Mouse (Mus musculus): ENCODE measurements around the gene Ece1. TPM values are rescaled to one million over a fixed set of nuclear protein-coding genes. Genes with fewer than 3 reads are reported as not detected.

Ece1 gene
- polyA plus RNA-seq, 1 experiment from 2014 or later: 74.6 TPM

GRCm38 (mm10) chr4:137904956-137905551, 43.0 kb downstream of the Ece1 start:
- H3K4me1 ChIP-seq: peaks cover 46% of the 10 kb centered on the region
- WGBS: 66% methylated on average over 13 of the region's 13 CpGs
- H3K27me3 ChIP-seq: no peaks in the 10 kb centered on the region
- ATAC-seq (ENCODE audit: insufficient number of reproducible peaks, low FRiP score, low TSS enrichment, low read depth): no peak
- H3K36me3 ChIP-seq: no peaks in the 10 kb centered on the region
- H3K9ac ChIP-seq: no peak overlapping the region
- no peak overlapping the region for H3K4me2 ChIP-seq (replicated peaks)
- H3K27ac ChIP-seq (replicated peaks): no peak overlapping the region
- H3K4me3 ChIP-seq (replicated peaks): no peak overlapping the region
- no peaks in the 10 kb centered on the region for H3K9me3 ChIP-seq (replicated peaks)

- Histone ChIP-seq H3K36me3 (no peaks in the 10 kb centered on the region), H3K9me3 (replicated peaks) (no peaks in the 10 kb centered on the region), H3K4me1 (peaks cover 34% of the 10 kb centered on the region), H3K27me3 (no peaks in the 10 kb centered on the region), H3K4me2 (replicated peaks) (no peak overlapping the region), H3K27ac (replicated peaks) (peak overlapping the region; percentile 76), H3K9ac (no peak overlapping the region), H3K4me3 (replicated peaks) (no peak overlapping the region)
- peak; percentile 49 for ATAC-seq (ENCODE audit: insufficient number of reproducible peaks, low FRiP score, low TSS enrichment, low read depth)
- WGBS: 26% methylated on average over 13 of the region's 13 CpGs
Observed at GRCm38 (mm10) chr4:137907979-137908378, 45.9 kb downstream of the Ece1 start.

- H3K9ac ChIP-seq: no peak overlapping the region
- peaks cover 35% of the 10 kb centered on the region for H3K4me1 ChIP-seq
- no peak overlapping the region for H3K4me3 ChIP-seq (replicated peaks)
- no peaks in the 10 kb centered on the region for H3K9me3 ChIP-seq (replicated peaks)
- peak overlapping the region; percentile 76 for H3K27ac ChIP-seq (replicated peaks)
- 57% methylated on average over 7 of the region's 7 CpGs for WGBS
- no peak overlapping the region for H3K4me2 ChIP-seq (replicated peaks)
- H3K27me3 ChIP-seq: no peaks in the 10 kb centered on the region
- H3K36me3 ChIP-seq: no peaks in the 10 kb centered on the region
- no peak for ATAC-seq (ENCODE audit: insufficient number of reproducible peaks, low FRiP score, low TSS enrichment, low read depth)
Observed at GRCm38 (mm10) chr4:137908489-137908888, 46.5 kb downstream of the Ece1 start.

- peak overlapping the region; percentile 76 for H3K27ac ChIP-seq (replicated peaks)
- 74% methylated on average over 4 of the region's 4 CpGs for WGBS
- ATAC-seq (ENCODE audit: insufficient number of reproducible peaks, low FRiP score, low TSS enrichment, low read depth): no peak
Observed at GRCm38 (mm10) chr4:137908915-137909314, 46.9 kb downstream of the Ece1 start.

GRCm38 (mm10) chr4:137909471-137909870, 47.4 kb downstream of the Ece1 start:
- no peak for ATAC-seq (ENCODE audit: insufficient number of reproducible peaks, low FRiP score, low TSS enrichment, low read depth)
- Histone ChIP-seq H3K4me2 (replicated peaks) (no peak overlapping the region), H3K27ac (replicated peaks) (0 out of 2 replicates have a peak overlapping the region, but pooled peaks have one; percentile 76), H3K4me3 (replicated peaks) (no peak overlapping the region), H3K4me1 (peaks cover 40% of the 10 kb centered on the region), H3K9me3 (replicated peaks) (no peaks in the 10 kb centered on the region), H3K36me3 (no peaks in the 10 kb centered on the region), H3K9ac (no peak overlapping the region), H3K27me3 (no peaks in the 10 kb centered on the region)
- WGBS: 40% methylated on average over 4 of the region's 4 CpGs

More at GRCm38 (mm10) chr4:137908915-137909314, 46.9 kb downstream of the Ece1 start:
- Histone ChIP-seq H3K27me3 (no peaks in the 10 kb centered on the region), H3K4me3 (replicated peaks) (no peak overlapping the region), H3K36me3 (no peaks in the 10 kb centered on the region), H3K9me3 (replicated peaks) (no peaks in the 10 kb centered on the region), H3K4me2 (replicated peaks) (no peak overlapping the region), H3K4me1 (peaks cover 35% of the 10 kb centered on the region), H3K9ac (no peak overlapping the region)

GRCm38 (mm10) chr4:137910382-137911009, 48.5 kb downstream of the Ece1 start:
- no peak overlapping the region for H3K4me3 ChIP-seq (replicated peaks)
- ATAC-seq (ENCODE audit: insufficient number of reproducible peaks, low FRiP score, low TSS enrichment, low read depth): no peak
- no peak overlapping the region for H3K9ac ChIP-seq
- no peak overlapping the region for H3K27ac ChIP-seq (replicated peaks)
- H3K9me3 ChIP-seq (replicated peaks): no peaks in the 10 kb centered on the region
- WGBS: 91% methylated on average over 5 of the region's 5 CpGs
- H3K36me3 ChIP-seq: 0 out of 2 replicates have a peak, but pooled peaks cover 2% of the 10 kb centered on the region
- H3K27me3 ChIP-seq: no peaks in the 10 kb centered on the region
- H3K4me1 ChIP-seq: peaks cover 48% of the 10 kb centered on the region
- H3K4me2 ChIP-seq (replicated peaks): no peak overlapping the region

GRCm38 (mm10) chr4:137911657-137912056, 49.6 kb downstream of the Ece1 start:
- Histone ChIP-seq H3K4me2 (replicated peaks) (no peak overlapping the region), H3K9ac (no peak overlapping the region), H3K4me1 (peaks cover 51% of the 10 kb centered on the region), H3K36me3 (0 out of 2 replicates have a peak, but pooled peaks cover 2% of the 10 kb centered on the region), H3K27me3 (no peaks in the 10 kb centered on the region), H3K4me3 (replicated peaks) (no peak overlapping the region), H3K27ac (replicated peaks) (no peak overlapping the region), H3K9me3 (replicated peaks) (no peaks in the 10 kb centered on the region)
- ATAC-seq (ENCODE audit: insufficient number of reproducible peaks, low FRiP score, low TSS enrichment, low read depth): no peak
- 86% methylated on average over 8 of the region's 8 CpGs for WGBS

GRCm38 (mm10) chr4:137912768-137913305, 50.8 kb downstream of the Ece1 start:
- no peak for ATAC-seq (ENCODE audit: insufficient number of reproducible peaks, low FRiP score, low TSS enrichment, low read depth)
- 45% methylated on average over 13 of the region's 13 CpGs for WGBS

GRCm38 (mm10) chr4:137913321-137914057, 51.5 kb downstream of the Ece1 start:
- Histone ChIP-seq H3K4me2 (replicated peaks) (peak overlapping the region; percentile 97), H3K4me3 (replicated peaks) (peak overlapping the region; percentile 56), H3K9me3 (replicated peaks) (no peaks in the 10 kb centered on the region), H3K27me3 (no peaks in the 10 kb centered on the region), H3K9ac (peak overlapping the region; percentile 51), H3K36me3 (0 out of 2 replicates have a peak, but pooled peaks cover 2% of the 10 kb centered on the region), H3K4me1 (peaks cover 57% of the 10 kb centered on the region), H3K27ac (replicated peaks) (peak overlapping the region; percentile 58)
- ATAC-seq (ENCODE audit: insufficient number of reproducible peaks, low FRiP score, low TSS enrichment, low read depth): peak; percentile 78
- 1% methylated on average over 53 of the region's 54 CpGs for WGBS

More at GRCm38 (mm10) chr4:137912768-137913305, 50.8 kb downstream of the Ece1 start:
- Histone ChIP-seq H3K4me1 (peaks cover 57% of the 10 kb centered on the region), H3K27ac (replicated peaks) (peak overlapping the region; percentile 58), H3K27me3 (no peaks in the 10 kb centered on the region), H3K4me2 (replicated peaks) (peak overlapping the region; percentile 97), H3K4me3 (replicated peaks) (peak overlapping the region; percentile 56), H3K36me3 (0 out of 2 replicates have a peak, but pooled peaks cover 2% of the 10 kb centered on the region), H3K9me3 (replicated peaks) (no peaks in the 10 kb centered on the region), H3K9ac (peak overlapping the region; percentile 51; the same call in 1 of the 2 replicates)

- peak; percentile 46 for ATAC-seq (ENCODE audit: insufficient number of reproducible peaks, low FRiP score, low TSS enrichment, low read depth)
- Histone ChIP-seq H3K9ac (no peak overlapping the region), H3K4me2 (replicated peaks) (peak overlapping the region; percentile 1; the same call in 1 of the 2 replicates)
Observed at GRCm38 (mm10) chr4:137917591-137917990, 55.6 kb downstream of the Ece1 start.

GRCm38 (mm10) chr4:137918559-137918958, 56.5 kb downstream of the Ece1 start:
- Histone ChIP-seq H3K27ac (replicated peaks) (peak overlapping the region; percentile 63), H3K9me3 (replicated peaks) (no peaks in the 10 kb centered on the region), H3K4me3 (replicated peaks) (no peak overlapping the region), H3K4me2 (replicated peaks) (no peak overlapping the region), H3K4me1 (peaks cover 69% of the 10 kb centered on the region), H3K27me3 (no peaks in the 10 kb centered on the region), H3K9ac (no peak overlapping the region), H3K36me3 (peaks cover 8% of the 10 kb centered on the region; the same call in 1 of the 2 replicates)
- WGBS: 59% methylated on average over 9 of the region's 9 CpGs
- ATAC-seq (ENCODE audit: insufficient number of reproducible peaks, low FRiP score, low TSS enrichment, low read depth): no peak

More at GRCm38 (mm10) chr4:137917591-137917990, 55.6 kb downstream of the Ece1 start:
- Histone ChIP-seq H3K9me3 (replicated peaks) (no peaks in the 10 kb centered on the region), H3K4me1 (peaks cover 76% of the 10 kb centered on the region), H3K4me3 (replicated peaks) (no peak overlapping the region), H3K36me3 (peaks cover 2% of the 10 kb centered on the region; the same call in 1 of the 2 replicates), H3K27me3 (no peaks in the 10 kb centered on the region), H3K27ac (replicated peaks) (peak overlapping the region; percentile 63)
- WGBS: 36% methylated on average over 6 of the region's 6 CpGs

Data from embryonic facial prominence, embryonic 15.5 days (tissue).